Mouse (Mus musculus) activated CD4-positive, CD25-positive, alpha-beta regulatory T cell, adult 4 months (primary cell): ENCODE measurements at regions not wholly inside any gene's neighbourhood (a gene's known extent, or its start where the extent isn't known, plus 50 kb on each side); places are given as distances from the start of the nearest gene placed in this dataset.

Experiments
- ATAC-seq: one replicate; pipeline ENCODE4 v1.8.0; 2017

- ATAC-seq: peak; percentile 82
These were observed 70.2 kb upstream of the Picalm start for GRCm38 (mm10) chr7:90059629-90060301.

GRCm38 (mm10) chr7:90060343-90061175 is 69.5 kb upstream of the Picalm start:
- no peak for ATAC-seq

- ATAC-seq: no peak
These were observed 68.3 kb upstream of the Picalm start for GRCm38 (mm10) chr7:90061701-90062100.

GRCm38 (mm10) chr7:90062874-90063273 is 67.1 kb upstream of the Picalm start:
- ATAC-seq: no peak

GRCm38 (mm10) chr7:90064198-90064597 is 65.8 kb upstream of the Picalm start:
- ATAC-seq: no peak

GRCm38 (mm10) chr7:90065269-90065955 is 64.6 kb upstream of the Picalm start:
- no peak for ATAC-seq

GRCm38 (mm10) chr7:90066275-90066674 is 63.7 kb upstream of the Picalm start:
- no peak for ATAC-seq

GRCm38 (mm10) chr7:90067961-90068665 is 61.9 kb upstream of the Picalm start:
- peak; percentile 65 for ATAC-seq

- no peak for ATAC-seq
These were observed 59.7 kb upstream of the Picalm start for GRCm38 (mm10) chr7:90070267-90070666.

- ATAC-seq: no peak
These were observed 56.1 kb upstream of the Picalm start for GRCm38 (mm10) chr7:90073865-90074264.

- no peak for ATAC-seq
These were observed 55.4 kb upstream of the Picalm start for GRCm38 (mm10) chr7:90074592-90074991.

- ATAC-seq: no peak
These were observed 52.4 kb upstream of the Picalm start for GRCm38 (mm10) chr7:90077565-90077964.

GRCm38 (mm10) chr7:90080083-90080772 is 49.8 kb upstream of the Picalm start:
- ATAC-seq: no peak
